Mouse (Mus musculus): ENCODE data around the gene Odf3. TPM values are rescaled to one million over a fixed set of nuclear protein-coding genes. Genes with fewer than 3 reads are reported as not detected.

The Odf3 gene
- total RNA-seq, 1 experiment from 2014 or later: not detected

Other genes with a start within 250 kb of the Odf3 start
- not detected in 2 replicates for gene Olfr46, start 246.5 kb upstream of the Odf3 start, total RNA-seq (2017)
- not detected in 2 replicates for gene Olfr61, start 218.8 kb upstream of the Odf3 start, total RNA-seq (2017)
- gene Olfr53, start 201.4 kb upstream of the Odf3 start, total RNA-seq (2017): not detected in 2 replicates
- not detected in 2 replicates for gene Olfr539, start 187.9 kb upstream of the Odf3 start, total RNA-seq (2017)
- not detected in 2 replicates for gene Olfr45, start 165.9 kb upstream of the Odf3 start, total RNA-seq (2017)
- gene Olfr541, start 150.5 kb upstream of the Odf3 start, total RNA-seq (2017): not detected in 2 replicates
- gene Cyp2e1, start 84.1 kb upstream of the Odf3 start, total RNA-seq (2017): not detected in 2 replicates
- gene Syce1, start 60.0 kb upstream of the Odf3 start, total RNA-seq (2017): 0.88 and 1.8 TPM in 2 replicates
- 2.4 and 3.4 TPM in 2 replicates for gene Zfp941, start 25.6 kb upstream of the Odf3 start, total RNA-seq (2017)
- not detected in 2 replicates for gene Urah, start 12.8 kb upstream of the Odf3 start, total RNA-seq (2017)
- gene Scgb1c1, start 2.3 kb upstream of the Odf3 start, total RNA-seq (2017): not detected in 2 replicates
- gene Gm45785, start 8.5 kb downstream of the Odf3 start, total RNA-seq (2017): 1.8 and 4.6 TPM in 2 replicates
- 49.0 and 66.3 TPM in 2 replicates for gene Ric8a, start 9.2 kb downstream of the Odf3 start, total RNA-seq (2017)
- gene Bet1l, start 9.8 kb downstream of the Odf3 start, total RNA-seq (2017): 28.2 and 36.1 TPM in 2 replicates
- 131 and 147 TPM in 2 replicates for gene Psmd13, start 34.2 kb downstream of the Odf3 start, total RNA-seq (2017)
- 50.7 and 71.5 TPM in 2 replicates for gene Sirt3, start 34.5 kb downstream of the Odf3 start, total RNA-seq (2017)
- gene Cox8b, start 52.6 kb downstream of the Odf3 start, total RNA-seq (2017): not detected in 2 replicates
- 0.25 and 0.35 TPM in 2 replicates for gene Nlrp6, start 73.1 kb downstream of the Odf3 start, total RNA-seq (2017)
- 11.2 and 17.7 TPM in 2 replicates for gene Pgghg, start 93.6 kb downstream of the Odf3 start, total RNA-seq (2017)
- 1.0 TPM in 1 of 2 replicates, not detected in the other for gene Ifitm5, start 102.5 kb downstream of the Odf3 start, total RNA-seq (2017)
- gene Gm45717, start 108.1 kb downstream of the Odf3 start, total RNA-seq (2017): not detected in 2 replicates
- gene Ifitm2, start 108.2 kb downstream of the Odf3 start, total RNA-seq (2017): 328 and 386 TPM in 2 replicates
- 250 and 359 TPM in 2 replicates for gene Ifitm1, start 119.4 kb downstream of the Odf3 start, total RNA-seq (2017)
- 143 and 341 TPM in 2 replicates for gene Ifitm3, start 163.0 kb downstream of the Odf3 start, total RNA-seq (2017)
- 68.4 and 203 TPM in 2 replicates for gene Ifitm6, start 170.1 kb downstream of the Odf3 start, total RNA-seq (2017)
- gene Gm17387, start 181.3 kb downstream of the Odf3 start, total RNA-seq (2017): not detected in 2 replicates
- gene B4galnt4, start 213.3 kb downstream of the Odf3 start, total RNA-seq (2017): 4.1 and 6.6 TPM in 2 replicates
- 1.2 and 2.3 TPM in 2 replicates for gene Pkp3, start 230.4 kb downstream of the Odf3 start, total RNA-seq (2017)